Mouse (Mus musculus) gastrocnemius, postnatal 25 days (tissue): ENCODE data around the gene Ap3d1. TPM values are rescaled to one million over a fixed set of nuclear protein-coding genes. Genes with fewer than 3 reads are reported as not detected.

Source experiments
- DNase-seq: peaks from one replicate; pipeline ENCODE4 v3.0.0; 2022
- total RNA-seq, 2 experiments: library from RNA; stranded (reverse); gene quantifications; 1 replicate in 1 of 2; 2 replicates in 1 of 2; pipeline ENCODE4 v1.2.3; 2021

The Ap3d1 gene
- total RNA-seq, 2 experiments from 2014 or later = 22.1 to 25.0 TPM

DNA sequence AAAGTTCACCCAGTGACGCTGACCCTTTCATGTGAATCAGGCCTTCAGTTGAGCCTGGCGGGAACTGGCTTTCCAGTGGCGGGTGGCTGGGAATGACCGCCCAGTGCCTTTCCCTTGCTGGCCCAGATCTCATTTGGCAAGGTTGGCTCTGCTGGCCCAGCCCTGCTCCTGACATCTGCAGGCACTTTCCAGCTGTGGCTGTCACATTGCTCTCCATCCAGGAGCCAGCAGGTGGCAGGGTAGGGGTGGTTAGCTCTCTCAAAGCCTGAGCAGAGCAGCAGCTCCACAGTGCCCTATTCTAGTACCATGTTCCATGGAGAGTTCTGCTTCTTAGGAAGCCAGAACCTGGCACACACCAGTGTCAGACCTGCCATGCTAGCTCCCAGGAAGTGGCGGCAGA, 15.7 kb upstream of the Ap3d1 start:
- DNase-seq = peak; percentile 91

DNA sequence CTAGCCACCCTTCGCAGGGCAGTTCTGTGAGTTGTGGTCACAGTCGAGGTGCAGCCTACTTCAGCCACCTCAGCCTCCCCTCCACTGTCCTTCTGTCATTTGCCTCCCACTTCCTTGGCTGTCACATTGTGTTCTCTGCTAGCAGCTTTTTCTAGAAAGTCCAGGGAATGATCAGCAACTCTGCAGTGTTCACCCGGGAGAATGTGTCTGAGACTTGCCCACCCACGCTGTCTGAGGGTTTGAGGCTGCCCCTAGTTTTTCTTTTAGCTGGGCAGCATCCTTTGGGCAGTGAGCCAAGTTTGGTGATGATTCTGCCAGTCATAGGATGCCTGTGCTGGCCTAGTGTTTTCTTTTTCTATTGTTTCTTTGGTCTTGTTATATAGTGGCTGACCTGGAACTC, 14.9 kb upstream of the Ap3d1 start:
- DNase-seq = no peak

DNA sequence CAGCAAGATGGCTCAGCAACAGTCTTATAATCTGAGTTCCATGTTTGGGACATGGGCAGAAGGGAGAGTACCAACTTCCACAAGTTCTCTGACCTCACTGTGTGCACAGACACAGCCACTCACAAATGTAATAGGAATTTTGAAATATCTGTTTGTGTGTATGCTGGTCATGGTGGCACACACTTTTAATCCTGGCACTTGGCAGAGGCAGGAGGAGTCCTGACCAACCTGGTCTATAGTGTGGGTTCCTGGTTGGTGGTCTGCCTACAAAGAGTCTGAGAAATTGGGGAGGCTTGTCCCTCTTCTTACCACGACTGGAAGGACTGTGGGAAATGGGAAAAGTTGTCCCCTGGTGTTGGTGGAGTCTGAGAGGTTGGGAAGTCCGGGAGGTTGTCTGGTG, 14.4 kb upstream of the Ap3d1 start:
- no peak for DNase-seq

DNA sequence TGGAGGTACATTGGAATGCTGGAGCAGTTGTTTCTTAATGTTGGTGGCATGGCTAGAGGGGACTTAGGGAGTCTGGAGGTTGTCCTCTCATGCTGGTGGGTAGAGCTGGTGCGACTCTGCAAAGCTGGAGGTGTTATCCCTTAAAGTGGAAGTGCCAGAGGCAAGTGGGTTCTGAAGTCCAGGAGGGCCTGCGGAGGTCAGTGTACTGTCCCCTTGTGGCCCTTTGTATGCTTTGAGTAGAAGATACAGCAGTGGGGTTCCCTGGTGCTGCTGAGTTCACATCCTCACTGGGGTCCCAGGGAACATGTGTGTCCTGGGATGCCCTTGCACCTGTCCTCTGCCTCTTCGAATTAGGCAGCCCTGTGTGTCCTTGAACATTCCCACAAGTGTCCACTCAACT, 14.0 kb upstream of the Ap3d1 start:
- no peak for DNase-seq

DNA sequence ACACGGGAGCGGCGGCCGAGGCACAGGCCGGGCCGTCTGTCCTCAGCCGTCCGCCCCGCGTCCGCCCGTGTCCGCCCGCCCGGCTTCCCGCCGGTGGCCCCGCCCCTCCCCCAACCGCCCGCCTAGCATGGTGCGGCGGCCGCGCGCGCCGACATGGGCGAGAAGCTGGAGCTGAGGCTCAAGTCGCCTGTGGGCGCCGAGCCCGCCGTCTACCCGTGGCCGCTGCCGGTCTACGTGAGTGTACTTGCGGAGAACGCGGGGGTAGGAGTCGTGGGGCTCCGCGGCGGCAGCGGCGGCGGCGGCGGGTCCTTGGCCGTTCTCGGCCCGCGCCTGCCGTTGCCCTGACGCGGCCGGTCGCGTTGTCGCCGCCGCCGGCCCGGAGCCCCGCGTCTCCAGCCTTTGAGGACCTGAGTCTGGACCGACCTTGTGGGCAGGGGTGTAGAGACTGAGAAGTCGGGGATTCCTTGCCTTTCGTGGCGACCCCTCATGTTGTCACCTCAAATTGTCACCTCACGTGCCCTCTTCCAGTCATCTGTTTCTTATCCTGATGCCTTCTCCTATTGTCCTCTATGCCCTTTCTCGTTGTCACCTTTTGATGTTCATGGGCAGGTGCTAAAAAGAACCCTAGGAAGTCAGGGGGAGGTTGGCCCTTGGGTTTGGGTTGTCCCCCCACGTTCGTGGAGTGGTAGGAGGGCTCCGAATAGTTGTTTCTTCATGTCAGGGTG, 13.4 kb upstream of the Ap3d1 start:
- DNase-seq = no peak

DNA sequence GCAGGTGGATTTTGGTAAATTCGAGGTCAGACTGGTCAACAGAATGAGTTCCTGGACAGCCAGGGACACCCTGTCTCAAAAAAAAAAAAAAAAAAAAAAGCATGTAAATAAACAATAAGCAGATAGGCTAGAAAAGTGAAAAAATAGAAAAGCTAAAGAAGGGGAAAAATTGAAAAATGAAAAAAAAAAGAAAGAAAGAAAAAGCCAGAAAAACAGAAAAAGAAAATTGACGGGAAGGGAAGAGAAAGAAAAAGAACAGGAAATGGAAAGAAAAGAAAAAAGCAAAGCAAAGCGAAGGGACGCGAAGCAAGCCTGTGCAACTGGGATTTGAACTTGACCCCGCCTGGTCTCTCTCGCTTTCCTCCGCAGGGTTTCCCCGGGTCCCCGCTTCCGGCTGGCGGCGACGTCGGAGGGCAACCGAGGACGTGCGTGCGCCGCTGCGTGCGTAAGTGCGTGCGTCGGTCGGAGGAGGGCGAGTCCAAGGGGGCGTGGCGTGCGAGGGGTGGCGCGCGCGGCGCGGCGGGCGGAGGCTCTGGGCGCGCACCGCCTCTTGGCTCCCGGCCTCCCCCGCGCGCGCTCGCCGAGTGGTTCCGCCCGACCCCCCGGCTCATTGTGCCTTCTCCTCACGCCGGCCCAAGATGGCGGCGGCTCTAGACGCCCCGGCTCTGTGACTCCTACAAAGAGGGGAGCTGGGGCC, 12.7 kb upstream of the Ap3d1 start, which contains the start of gene Dot1l:
Gene Dot1l, plus strand, starts transcription at position 613 of the 697 bp plus-strand sequence.
- peak; percentile 98 for DNase-seq

DNA sequence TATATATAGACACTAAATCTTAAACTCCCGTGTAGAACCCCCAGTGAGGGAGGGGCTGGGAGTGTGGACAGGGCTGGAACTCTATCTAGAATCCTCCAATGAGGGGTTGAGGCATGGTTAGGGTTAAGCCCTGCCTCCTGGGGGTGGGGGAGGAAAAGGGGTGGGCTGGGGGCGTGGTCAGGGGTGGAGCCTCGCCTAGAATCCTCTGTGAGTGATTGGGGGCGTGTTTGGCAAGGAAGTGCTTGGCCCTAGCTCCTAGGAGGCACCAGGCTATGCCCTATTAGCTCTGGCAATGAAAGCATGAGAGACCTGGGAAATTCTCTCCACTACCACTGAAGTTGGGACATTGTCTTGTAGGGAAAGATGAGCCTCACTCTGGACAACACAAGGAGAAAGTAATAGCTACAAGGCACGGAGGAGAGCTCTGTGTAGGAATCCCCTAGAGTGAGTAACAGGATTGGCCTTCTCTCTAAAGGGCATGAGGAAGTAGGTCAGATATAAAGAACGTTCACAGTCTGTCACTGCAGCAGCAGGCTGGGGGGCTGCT, 10.1 kb upstream of the Ap3d1 start:
- peak; percentile 83 for DNase-seq

DNA sequence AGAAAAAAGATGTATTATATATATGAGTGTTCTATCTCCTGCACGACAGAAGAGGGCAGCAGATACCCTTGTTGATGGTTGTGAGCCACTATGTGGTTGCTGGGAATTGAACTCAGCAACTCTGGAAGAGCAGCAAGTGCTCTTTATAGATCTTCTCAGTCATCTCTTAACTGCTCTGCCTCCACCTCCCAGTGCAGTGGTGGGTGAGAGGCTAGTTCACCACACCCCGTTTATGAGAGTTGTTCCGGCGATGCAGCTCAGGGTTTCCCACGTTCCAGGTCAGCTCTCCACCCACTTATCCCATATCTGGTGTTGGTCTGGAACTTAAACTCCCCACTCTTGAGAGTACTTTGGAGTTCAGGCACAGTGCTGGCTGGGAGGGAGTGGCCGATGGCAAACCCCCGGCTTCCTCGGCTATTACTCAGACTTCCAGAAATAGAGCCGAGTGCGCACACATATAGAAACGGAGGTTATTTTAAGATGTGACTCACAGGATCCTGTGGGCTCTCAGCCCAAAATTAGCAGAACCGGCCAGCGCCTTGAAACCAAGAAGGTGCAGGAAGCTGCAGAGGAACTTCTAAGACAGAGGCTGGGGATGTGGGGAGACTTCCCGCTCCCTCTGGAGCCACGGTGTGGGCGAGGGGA, 9.2 kb upstream of the Ap3d1 start:
- DNase-seq = peak; percentile 83

DNA sequence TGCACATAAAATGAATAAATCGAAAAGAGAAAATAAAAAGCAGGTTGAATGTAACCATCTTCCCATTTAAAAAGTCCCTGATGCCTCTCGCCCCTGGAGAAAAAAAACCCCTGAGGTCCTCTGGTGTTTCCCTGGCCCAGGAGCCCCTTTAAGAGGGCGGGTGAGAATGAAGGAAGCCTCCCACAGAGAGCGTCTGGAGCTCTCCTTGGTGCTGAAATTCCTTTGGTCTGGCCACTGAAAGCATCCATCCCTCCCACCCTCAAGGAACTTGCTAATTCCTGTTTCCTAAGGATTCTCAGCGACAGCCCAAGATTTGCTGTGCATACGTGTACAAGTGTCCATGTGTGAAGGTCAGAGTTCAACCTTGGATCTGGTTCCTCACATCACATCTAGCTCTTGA, 6.5 kb upstream of the Ap3d1 start:
- DNase-seq = no peak

DNA sequence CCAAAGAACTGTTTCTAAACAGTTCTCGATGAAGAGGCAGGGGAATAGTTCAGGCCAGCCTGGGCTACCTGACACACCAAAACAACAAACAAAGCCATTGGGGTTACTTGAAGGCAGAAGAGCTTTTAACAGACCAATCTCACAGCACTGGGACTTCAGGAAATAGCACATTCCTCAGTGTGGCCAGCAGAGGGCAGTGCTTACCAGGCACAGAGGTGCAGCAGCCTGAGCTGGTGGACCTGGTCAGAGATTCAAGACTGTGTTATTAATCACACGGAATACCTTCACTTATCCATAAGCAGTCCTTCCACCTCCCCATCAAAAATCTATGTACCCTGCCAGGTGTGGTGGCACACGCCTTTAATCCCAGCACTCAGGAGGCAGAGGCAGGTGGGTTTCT, 5.3 kb upstream of the Ap3d1 start:
- peak; percentile 68 for DNase-seq

DNA sequence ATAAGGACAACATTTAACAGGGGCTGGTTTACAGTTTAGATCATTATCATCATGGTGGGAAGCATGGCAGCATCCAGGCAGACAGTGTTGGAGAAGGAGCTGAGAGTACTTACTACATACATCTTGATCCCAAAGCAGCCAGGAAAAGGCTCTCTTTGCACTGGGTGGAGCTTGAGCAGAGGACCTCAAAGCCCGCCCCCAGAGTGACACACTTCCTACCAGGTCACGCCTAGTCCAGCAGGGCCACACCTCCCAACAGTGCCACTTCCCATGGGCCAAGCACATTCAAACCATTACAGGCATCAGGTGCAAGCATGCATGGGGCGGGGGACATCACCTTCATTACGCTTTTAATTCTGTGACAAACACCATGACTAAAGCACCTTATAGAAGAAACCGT, 2.2 kb upstream of the Ap3d1 start:
- no peak for DNase-seq

DNA sequence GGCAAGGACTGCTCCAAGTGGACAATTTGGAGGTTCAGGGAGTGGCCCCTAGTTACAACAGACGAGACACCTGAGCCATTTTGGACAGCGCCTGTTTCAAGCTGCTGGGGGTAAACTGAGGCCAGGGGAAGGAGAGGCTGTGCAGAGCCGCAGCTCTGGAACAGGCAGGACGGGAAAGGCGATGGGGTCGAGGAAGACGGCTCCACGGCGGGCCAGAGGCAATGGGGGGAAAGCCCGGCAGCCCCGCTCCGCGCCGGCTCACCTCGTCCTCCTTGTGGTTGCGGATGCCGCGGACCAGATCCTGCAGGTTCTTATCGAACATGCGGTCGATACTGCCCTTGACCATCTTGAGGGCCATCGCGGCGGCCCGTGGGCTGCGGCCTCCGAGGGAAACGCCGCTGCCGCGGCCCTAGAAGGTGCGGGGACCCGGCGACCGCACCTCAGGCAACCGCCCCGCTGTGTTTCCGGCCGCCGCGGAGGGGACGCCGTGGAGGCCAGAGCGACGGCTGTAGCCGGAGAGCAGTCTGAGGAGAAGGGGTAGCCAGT, 357 bp downstream of the Ap3d1 start:
- no peak for DNase-seq

DNA sequence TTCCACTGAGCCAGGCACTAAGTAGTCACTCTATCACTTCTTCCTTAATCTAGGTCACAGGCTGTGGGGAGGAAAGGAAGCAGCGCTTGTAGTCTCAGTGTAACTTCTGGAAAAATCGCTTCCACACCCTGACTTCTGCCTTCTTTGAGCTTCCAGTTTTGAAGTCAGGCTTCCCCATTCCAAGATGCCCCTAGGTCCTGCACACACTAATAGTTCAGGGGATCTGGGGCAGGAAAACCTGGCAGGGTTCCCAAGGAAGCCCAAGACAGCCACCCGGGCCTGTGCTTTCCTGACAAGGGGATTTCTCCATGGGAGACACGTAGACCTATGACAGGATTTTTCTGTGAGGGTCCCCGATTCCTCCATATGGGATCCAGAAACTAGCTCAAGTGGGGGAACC, 918 bp downstream of the Ap3d1 start:
- no peak for DNase-seq

DNA sequence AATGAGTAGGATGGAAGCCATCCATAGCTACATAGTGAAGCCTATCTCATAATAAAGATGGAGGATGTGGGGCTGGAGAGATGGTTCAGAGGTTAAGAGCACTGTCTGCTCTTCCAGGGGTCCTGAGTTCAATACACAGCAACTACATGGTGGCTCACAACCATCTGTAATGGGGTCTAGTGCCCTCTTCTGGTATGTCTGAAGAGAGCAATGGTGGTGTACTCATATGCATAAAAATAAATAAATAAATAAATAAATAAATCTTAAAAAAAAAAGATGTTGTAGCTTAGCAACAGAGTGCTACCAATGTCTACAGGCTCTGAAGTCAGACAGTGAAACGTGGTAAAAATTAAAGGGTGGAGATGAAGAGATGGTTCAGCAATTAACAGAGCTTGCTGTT, 3.4 kb downstream of the Ap3d1 start:
- DNase-seq = no peak

DNA sequence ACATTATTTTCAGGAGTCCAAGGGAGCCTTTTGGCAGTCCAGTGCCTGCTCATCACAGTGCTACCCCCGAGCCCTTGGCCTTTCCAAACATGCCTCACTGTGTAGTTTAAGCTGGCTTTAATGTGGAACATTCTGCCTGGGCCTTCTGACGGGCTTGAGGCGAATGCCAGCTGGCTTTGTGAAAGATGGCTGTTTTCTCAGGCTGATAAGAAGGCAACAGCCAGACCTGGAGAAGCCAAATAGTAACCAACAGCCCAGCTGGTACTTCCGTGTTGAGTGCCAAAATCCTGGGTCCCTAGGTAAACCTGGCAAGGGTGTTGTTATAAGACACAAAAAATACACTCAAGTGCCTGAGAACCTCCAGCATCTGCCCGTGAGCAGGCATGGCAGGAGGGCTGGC, 5.3 kb downstream of the Ap3d1 start:
- DNase-seq = no peak

DNA sequence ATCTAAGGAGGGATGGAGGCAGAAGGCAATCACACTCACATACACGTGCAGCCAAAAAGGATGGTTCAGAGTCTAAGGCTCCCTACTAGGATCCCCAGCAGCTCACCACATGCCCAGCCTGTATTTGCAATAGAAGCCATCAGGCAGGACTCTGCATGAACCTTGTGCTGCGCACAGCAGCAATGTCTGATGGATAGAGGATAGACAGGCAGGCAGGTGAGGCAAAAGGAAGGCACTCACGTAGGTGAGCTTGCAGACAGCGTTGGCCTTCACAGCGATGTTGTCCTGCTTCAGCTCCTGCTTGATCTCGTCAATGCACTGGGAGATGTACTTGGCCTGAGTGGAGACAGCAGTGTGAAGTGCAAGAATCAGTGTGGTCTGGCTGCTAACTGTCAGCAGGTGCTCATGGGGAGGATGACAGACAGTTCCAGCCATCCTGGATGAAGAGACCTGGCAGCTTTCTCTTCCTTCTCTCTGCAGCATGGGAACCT, 9.4 kb downstream of the Ap3d1 start:
- DNase-seq = no peak

DNA sequence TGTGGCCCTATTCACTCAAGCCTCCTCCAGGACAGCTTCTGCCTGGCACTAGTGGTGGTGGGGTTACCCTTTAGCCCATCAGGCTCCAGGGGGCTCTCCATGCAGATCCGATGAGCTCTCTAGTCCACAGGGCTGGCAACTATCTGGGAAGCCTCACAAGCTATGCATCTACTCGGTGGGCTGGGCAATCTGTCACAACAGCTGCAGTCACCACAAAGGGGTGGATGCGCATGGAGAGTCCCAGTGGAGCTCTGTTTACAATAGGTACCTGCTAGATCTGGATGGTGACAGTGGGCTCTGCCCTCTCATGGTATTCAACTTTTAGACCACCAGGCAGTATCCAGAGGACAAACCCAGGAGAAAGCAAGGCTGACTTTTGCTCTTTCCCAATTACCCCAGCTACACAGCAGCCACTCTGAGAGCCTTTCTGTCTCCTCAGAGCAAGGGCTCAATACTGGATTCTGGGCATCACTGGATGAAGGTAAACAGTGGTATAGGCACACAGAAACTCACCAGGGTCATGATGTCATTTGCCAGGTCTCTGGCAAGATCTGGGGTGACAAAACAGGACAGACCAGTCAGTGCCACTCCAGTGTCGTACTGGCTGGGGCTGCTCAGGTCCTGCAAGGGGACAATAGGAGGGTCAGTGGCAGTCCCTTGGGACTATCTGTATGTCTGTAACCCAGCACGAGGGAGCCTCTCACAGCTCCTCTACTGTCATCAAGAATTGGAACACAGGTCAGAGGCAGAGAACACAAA, 14.5 kb downstream of the Ap3d1 start:
- DNase-seq = no peak

DNA sequence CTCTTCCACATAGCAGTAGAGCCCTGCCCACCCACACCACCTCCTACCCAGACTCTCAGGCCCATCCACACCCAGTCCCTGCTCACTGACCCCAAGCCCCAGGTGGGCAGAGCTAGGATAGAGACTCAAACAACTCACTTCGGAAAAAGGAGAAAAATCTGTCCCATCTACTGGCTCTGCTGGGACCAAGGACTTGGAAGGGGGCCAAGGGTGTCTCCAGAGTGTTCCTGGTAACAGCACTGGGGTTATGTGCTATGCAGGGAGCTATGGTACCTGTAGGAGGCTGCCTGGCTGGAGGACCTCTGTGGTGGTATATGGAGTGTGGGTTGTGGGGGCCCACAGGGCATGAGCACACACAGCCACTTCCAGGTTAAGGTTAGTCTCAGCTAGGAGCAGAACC, 24.8 kb downstream of the Ap3d1 start:
- no peak for DNase-seq

DNA sequence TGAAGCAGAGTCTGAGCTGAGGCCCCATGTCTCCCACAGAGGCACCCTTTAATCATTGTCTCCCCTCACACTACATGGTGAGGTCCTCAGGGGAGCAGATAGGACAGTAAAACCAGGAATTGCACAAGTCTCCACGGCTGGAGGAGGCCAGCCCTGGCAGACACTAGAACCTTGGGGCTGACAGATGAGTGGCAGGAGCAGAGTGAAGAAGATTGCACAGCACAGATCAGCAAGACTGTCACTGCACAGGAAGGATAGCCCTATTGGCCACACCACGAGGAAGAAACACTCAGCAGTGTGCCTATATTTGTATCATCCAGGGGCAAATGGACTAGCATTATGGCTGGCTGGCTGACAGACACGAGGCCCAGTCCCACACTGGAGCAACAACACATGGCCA, 31.2 kb downstream of the Ap3d1 start:
- DNase-seq = no peak

DNA sequence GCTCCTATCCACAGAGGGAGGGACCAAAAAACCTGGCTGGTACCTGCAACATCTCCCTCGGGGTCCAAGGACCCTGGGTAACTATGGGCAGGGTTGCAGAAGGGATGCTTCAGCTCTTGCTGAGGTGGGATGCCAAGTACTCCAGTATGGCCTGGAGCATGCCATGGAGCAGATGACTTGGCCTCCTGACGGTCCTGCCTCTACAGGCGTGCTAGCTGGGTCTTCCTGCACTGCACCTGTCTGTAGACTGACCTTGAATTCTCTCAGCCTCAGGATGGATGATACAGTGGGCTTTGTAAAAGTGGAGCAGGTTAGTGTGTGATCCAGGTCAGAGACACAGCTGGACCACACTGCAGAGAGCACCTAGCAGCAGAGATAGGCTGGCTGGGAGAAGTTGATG, 36.6 kb downstream of the Ap3d1 start:
- no peak for DNase-seq

DNA sequence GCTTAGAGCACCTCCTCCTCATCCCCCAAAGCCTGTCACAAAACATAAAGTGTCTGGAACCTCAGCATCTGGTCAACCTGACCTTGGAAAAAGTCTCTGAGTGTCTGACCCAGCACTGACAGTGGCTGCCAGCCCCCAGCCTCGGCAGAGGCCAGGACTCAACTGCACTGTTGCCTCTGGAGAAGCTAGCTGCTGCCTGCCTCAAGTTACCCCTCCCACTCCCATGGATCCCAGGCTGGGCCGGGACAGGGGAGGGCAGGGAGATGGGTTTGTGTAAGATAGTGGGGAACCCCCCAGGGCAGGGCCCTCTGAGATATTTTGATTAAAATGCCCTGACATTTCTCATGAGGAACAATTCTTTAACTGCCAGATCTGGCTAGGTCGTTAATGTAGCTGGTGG, 37.0 kb downstream of the Ap3d1 start:
- no peak for DNase-seq

DNA sequence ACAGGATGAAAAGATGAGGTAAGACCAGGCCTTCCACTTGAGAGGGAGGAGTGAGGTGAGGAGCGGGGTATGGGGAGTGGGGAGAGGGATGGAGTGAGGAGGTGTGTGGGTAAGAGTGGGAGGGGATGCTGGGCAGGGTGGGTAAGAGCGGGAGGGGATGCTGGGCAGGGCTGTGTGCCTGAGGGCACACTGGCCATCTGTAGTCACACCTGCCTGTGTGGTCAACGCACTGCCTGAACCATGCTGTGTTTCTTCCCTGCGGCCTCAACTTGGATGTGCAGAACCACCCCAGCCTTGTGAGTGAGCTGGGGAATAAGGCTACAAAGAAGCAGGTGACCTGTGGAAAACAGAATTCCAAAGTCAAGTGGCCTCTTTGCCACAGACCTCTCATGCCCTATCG, 37.6 kb downstream of the Ap3d1 start:
- no peak for DNase-seq
